Mouse (Mus musculus) Muller cell, postnatal 12 days (primary cell): Measurements from ENCODE around the gene Pou2f1.

Source experiments
- DNase-seq: peaks from one replicate; pipeline ENCODE4 v3.0.0-alpha.2; 2015; ENCODE audit errors: inconsistent ontology term

Gene Pou2f1

DNA sequence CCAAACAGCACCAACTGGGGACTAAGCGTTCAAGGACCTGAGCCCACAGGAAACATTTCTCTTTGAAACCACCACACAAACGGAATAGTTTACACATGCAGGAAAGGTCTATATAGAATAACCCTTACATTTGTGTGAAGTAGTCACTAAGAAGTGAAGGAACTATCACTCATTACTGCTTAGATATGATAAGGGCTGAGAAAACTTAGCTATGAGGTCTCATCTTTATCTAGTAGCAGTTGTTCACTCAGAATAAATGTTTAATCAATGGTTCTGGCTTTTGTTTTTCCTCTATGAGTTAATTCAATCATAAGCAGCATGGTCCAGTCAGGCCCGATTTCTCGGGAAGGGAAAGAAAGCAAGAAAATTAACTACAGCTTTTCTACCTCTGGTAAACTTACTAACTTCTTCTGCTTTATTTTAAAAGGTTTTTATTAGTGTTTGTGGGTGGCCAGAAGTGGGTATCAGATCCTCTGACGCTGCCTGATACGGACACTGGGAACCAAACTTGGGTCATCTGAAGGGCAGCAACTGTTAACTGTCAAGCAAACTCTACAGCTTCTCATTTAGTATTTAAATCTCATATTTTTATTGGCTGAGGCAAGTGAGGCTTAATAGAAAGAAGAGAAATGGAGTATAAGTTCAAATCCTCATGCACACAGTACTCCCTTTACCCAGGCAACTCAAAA, 40.7 kb downstream of the Pou2f1 start:
- DNase-seq: no peak

DNA sequence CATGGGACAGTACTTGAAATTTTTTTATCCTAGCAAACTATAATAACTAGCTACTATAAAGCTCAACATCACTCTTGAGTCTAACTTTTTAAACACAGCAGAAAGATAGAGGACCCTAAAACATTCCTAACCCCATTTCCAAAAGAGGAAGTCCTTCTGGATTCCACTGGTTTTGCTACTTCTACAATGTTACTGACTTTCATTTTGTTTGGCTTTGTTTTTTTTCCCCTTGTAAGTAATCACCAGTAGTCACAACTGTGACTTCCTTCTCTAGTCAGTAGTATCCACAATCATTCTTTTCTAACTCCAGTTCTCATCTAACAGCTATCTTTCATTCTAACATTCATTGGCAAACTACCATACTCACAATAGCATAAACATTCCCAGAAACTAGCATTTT, 44.3 kb downstream of the Pou2f1 start:
- DNase-seq: no peak

DNA sequence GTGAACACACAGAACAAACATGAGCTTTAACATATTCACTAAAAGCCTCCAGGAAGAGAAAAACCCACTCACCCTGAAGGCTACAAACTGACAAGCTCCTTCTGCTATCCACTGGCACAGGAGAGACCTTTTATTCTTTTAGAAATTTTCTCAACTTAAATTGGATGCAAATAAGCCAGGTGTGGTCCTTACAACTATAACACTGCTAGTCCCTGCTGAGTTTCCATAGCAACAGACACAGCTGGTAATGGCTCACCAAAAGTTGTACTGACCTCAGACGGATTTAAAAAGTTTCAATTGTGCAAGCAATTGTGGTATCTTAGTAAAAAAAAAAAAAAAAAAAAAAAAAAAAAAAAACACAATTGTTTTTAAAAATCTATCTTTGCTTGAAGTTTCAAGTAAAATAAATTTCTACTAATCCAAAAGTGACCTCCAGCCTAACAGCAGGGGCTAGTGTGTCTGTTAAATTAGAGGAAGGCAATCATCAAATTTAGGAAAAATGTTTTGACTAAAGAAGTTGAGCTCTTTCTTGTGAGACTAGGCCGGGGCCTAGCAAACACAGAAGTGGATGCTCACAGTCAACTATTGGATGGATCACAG, 54.2 kb downstream of the Pou2f1 start:
- DNase-seq: no peak

DNA sequence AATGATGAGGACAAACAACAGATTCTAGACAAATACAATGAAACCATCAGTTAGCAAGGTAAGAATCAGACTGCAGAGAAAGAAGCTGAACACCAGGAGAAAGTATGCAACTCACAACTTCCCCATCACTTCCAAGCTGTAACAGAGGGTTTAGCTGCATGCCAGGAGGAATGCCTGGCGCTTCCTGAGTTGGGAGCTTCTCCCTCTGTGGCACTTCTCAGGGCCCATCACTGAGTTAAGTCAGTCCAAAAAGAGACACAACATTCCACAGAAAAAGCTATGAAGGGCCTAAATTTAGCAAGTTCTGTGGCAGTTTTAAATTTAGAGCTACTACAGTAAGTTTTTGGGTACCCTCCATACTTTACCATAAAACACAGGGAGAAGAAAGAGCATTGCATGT, 59.2 kb downstream of the Pou2f1 start:
- peak; percentile 41 for DNase-seq

DNA sequence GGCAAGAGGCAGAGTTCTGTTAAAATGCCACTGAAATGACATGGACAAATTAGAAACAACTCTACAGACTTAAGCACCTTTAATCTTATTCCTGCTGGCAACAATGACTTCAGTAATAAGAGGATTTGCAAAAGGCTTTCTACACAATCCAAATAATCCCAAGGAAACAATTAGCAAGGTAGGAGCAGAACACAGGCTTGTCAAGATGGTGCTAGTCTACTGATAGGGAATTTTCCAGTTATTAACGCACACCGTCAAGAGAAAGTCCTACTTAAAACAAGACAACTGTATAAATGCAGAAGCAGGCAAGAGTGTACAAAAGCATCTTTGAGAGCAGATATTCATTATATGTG, 67.0 kb downstream of the Pou2f1 start:
- peak; percentile 45 for DNase-seq

DNA sequence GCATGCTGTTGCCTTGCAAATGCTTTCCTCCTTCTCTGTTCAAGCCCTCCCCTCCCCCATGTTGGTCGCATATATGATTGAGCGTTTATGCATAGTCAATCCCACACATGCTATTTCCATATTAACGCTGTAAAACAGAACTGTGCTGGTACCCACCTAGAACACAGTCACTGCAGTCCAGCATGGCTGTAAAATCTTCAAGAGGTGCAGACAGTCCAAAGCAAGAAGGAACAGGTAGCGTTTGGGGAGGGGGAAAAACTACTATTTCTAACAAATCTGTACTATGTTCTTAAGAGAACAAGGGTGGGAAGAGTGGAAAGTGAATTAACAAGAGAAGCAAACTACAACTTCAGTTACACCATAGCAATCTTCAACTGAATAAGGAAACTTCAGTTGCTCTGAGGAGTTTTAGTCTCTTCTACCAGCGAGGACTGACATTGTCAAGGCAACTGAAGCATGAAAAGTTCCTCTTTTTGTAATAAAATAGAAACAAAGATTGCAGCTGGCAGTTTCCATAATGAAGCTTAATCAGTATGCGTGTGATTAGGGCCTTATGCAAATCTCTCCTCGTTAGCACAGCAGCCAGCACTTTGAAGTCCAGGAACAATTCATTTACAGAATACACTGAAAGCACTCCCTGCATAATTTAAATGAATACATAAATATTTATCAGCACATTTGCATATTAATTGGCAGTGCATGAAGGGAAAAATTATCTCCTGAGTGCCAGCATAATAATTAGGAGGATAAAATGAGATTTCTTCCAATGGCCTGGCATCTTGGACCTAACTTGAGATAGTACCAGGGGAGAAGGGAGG, 67.6 kb downstream of the Pou2f1 start:
- peak; percentile 89 for DNase-seq

DNA sequence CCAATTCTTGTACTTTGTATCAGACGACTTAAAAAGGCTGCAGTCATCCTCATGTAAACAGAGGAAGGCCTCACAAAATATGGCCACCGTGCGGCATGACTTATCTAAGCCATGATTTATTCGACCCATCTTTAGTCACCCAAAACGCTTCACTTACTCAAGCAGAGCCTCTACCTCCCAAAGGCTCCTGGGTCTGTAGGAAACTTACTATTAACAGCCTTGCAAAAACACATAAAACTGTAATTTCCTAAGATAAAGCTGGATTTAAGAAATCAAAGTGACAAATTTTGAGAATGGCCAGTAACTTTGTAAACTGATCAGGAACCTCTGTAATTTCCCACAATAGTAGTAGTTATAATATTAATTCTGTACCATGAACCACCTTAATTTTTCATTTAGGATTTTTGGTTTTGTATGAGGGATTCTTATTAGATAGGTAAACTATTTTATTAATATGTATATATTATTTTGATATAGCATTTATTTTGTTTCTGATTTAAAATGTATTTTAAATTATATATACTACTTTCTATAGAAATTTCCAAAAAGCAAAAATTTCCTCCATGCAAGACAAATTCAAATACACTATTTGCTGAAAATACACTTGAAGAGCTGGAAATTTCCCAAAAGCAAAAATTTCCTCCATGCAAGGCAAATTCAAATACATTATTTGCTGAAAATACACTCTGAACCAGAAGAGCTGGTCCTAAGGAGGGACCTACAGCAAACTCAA, 68.4 kb downstream of the Pou2f1 start:
- DNase-seq: no peak

DNA sequence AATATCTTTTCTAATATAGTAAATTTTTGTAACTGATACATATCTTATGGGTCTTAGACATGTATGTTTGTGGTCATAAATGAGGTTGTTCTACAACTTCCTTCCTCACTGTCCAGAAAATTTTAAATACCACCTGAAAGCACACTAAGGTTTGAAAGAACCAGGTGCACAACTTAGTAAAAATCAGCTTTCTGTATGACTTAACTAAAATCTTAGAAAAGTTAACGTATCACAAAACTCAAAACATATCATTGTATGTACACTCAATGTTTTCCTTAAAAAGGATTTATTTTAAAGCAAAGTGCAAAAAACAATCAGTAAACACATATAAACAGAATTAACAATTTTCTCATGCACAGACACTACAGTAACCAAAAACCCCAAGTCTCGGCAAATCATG, 69.6 kb downstream of the Pou2f1 start:
- no peak for DNase-seq

DNA sequence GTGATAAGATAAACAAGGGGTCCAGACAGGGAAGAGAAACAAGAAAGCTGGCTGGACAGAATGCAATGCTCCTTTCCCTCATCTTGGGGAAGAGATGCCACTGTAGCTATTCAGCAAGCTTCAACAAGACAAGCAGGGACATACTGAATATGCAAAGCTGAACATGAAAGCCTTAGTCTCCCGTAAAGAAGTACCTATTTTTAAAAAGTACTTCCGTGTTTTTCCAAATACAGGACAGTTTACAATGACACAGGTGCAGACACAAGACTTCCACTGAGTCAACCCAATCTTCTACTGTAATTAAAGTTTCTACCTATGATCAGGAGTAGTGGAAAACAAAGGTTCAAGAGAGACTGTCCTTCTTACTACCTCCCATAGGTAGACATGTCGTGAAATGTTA, 72.0 kb downstream of the Pou2f1 start:
- no peak for DNase-seq

DNA sequence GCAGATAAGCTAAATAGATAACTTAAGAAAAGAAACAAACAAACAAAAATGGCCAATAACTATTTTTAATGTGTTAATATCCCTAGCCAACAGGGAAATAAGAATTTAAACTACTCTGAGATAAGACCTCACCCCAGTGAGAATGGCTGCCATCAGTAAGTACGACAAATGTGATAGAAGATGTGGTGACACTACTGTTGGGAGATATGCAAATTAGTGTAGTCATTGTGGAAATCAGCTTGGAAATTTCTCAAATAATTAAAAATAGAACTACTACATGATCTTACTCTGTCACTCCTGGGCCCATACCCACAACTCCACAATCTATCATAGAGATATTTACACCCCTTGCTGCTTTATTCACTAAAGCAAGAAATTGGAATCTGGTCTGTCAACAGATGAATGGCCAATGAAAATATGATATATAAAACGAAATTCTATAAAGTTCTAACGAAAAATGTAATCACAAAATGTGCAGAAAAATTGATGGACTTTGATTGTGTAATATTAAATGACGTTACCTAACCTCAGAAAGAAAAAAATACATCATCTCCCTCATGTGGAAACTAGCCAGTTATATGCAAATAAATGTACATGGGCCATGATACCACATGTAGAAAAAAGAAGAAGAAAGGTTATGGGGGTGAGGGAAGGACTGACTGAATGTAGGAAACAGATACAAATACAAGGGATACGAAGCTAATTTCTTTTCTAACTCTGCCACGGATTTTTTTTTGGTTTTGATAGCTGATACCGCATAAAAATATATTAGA, 74.8 kb downstream of the Pou2f1 start:
- no peak for DNase-seq

DNA sequence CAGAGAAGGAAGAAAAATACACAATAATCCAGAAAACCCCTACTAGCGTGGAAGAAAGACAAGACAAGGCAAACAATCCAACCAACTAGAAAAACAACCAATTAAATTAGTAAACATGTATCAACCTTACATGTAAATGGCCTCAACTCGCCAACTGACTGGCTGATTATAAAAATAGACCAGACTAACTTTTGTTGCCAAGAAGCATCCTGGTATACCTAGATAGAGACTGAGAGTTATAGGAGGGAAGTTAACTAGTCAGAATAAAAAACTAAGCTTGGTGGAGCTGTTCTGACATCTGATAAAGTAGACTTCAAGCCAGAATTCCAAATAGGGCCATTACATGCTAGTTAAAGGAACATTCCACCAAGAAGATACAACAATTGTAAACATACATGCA, 77.3 kb downstream of the Pou2f1 start:
- DNase-seq: no peak

DNA sequence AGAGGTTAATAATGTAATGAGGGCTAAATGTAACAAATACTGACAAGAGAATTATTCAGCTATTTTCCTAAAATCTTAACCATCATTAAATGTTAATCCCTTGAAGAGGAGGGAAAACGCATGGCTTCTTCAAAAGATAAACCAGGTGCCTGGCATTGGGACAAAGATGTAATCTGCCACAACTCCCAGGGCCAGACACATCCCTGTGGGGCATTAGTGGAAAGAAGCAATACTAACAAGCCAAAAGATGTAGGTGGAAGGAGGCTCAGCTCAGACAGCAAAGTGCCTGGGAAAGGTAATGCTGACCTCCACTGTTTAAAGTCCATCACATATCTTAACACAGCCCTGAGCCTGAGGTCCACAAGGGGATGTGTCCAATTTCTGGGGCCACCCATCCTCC, 80.0 kb downstream of the Pou2f1 start:
- no peak for DNase-seq

DNA sequence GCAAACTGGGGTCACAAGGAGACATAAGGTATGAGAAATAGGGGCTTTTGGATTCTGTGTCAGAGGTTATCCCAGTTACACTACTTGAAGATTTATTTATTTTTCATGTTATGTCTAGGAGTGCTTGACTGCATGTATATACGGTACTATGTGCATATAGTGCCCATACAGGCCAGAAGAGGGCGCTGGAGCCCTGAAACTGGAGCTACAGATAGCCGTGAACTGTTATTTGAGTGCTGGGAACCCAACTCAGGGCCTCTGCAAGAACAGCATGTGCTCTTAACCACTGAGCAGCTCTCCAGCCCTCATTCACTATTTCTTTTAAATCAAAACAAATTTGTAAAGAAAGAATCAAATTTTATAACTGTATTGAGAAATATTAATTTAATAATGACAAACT, 81.5 kb downstream of the Pou2f1 start:
- no peak for DNase-seq

DNA sequence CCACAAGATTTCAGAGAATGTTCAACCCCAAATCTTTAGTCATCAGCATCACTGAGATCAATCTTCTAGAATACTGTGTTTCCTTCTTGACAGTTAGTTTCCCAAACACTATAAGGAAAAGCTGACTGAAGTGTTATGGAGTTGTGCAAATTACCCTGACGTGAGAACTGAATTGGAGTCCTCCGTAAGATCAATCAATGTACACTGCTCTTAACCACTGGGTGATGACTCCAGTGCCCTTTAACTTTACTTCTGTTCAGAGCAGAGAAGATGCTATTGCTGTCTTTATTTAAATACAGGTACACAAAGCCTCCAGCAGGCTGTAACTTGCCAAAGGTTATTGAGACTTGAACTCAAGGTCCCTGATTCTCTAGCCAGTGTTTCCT, 88.1 kb downstream of the Pou2f1 start:
- DNase-seq: no peak

DNA sequence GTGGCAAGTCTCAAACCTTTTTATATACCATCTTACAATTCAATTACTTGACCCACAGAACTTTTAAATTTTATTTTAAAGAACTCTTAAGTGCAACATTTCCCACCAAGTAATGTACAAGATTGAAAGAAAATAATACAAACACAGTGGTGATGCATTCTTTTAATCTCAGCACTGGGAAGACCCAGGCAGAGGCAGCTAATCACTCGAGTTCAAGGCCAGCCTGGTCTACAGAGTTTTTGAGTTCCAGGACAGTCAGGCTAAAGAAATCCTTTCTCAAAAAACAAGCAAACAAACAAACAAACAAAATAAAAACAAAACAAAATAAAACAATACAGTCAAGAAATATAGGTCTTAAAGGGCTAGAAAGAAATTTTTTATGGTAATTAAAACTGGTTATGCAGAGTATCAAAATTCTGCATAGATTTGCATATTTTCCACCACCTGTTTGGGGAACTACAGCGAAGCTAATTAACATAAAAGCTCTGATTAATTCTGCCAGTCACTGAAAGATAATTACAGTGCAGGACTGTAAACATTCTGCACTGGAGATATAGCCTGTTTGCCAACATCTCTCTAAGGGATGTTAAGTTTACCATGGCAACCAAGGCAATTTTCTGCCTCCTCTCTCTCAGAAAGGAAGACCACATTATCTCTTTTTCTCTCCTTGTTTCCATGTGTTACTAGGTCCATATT, 88.6 kb downstream of the Pou2f1 start:
- DNase-seq: no peak

DNA sequence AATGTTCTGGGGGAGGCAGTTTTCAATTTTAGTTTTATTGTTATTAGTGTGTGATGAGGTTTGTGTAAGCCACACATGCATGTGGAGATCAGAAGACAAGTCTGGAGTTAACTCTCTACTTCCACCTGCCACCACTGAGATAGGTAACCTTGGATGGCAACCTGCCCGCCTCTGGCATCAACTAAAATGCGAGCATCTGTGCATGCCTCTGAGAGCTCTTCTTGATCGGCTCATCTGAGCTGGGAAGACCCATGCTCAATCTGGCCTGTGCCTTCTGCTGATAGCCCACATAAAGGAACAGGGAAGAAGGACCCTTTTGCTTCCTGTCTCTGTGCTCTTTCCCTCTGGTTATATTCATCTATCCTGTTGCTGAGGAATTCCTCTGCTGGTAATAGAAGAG, 93.0 kb downstream of the Pou2f1 start:
- DNase-seq: no peak

DNA sequence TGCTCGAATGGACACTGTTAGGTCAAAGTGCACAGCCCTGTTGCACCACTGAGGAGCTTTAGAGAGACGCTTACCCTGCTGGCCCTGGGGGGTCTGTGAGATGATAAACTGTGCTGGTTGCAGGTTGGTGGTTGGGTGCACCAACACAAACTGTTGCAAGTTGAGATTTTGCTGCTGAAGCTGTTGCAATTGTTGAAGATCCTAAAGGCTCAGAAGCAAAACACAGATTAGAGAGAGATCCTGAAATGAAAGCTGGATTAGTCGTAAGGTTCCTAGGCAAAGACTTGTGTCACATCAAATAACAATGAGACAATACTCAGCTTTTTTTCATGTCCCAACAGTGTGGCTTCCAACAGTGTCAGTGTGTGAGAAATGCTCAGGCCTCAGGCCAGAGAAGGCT, 93.7 kb downstream of the Pou2f1 start:
- DNase-seq: no peak

DNA sequence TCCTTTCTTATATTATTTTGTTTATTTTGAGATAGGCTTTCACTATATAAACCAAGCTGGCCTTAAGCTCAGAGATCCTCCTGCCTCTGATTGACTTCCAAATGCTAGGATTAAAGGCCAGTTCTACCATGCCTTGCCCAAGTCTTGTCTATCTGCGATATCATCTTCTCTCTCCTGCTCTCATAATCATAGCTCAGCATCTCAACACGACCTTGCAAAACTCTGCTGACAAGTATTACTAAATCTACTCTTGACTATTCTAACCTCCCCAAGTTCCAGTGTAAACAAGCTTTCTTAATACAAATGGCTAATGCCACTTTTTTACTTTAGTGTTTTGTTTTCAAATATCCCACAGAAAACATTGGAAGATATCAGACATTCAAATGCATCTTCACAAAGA, 94.3 kb downstream of the Pou2f1 start:
- no peak for DNase-seq

DNA sequence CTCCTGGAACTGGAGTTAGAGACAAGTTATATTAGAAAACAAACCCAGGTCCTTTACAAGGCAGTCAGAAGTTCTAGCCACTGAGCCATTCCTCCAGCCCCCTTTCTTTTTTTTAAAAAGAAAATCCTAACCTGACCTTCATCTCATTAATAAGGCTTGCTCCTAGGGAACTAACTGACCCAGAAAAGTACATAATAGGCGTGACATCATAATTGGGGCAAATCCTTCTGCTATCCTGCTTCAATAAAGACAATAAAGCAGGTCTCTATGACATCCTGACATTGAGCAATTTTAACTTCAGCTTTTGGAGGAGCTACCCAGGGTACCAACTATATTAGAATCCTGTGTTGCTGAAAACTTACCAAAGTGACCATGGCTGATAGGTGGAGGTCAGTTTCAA, 98.9 kb downstream of the Pou2f1 start:
- DNase-seq: peak; percentile 6

DNA sequence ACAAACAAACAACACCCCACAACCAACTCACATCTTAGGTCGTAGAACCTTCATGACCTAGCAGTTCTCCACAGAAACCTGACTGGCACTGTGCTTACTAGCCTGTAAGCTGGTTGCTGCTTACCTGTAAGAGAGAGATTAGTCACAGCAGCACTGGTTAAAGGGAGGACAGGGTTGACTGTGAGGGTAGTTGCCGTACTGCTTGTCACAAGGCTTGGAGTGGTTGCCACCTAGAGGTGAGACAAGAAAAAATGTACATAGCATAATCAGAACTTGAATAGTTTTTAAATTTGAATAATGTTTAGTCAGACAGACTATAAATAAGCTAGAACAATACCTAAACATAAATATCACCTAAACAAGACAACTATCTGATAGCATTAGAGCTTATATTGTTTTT, 110.8 kb downstream of the Pou2f1 start:
- DNase-seq: no peak
